Mouse (Mus musculus) midbrain, postnatal 0 days (tissue): ENCODE data around the gene Adra2c. TPM values are rescaled to one million over a fixed set of nuclear protein-coding genes. Genes with fewer than 3 reads are reported as not detected.
A peak's percentile ranks its signal among the peaks of the same experiment; 100 is the strongest.

Experiments used
- ATAC-seq: fragments of 200-750 bp; cut with Nextera tagmentation; 2 replicates; pipeline ENCODE4 v1.8.0; 2017; ENCODE audit warnings: moderate number of reproducible peaks, mild to moderate bottlenecking, moderate TSS enrichment, moderate library complexity; ENCODE audit not compliant: low FRiP score
- DNase-seq: peaks from one replicate; pipeline ENCODE4 v3.0.0-alpha.2; 2015; ENCODE audit warnings: low spot score
- H3K27ac ChIP-seq: fragments of 300-500 bp; sonication (generic); 2 replicates; pipeline ENCODE4 v1.5.1; 2014; ENCODE audit warnings: low read depth, mild to moderate bottlenecking, low read length, mixed read lengths
- H3K27me3 ChIP-seq: fragments of 300-500 bp; sonication (generic); 2 replicates; pipeline ENCODE4 v1.6.1; 2014; ENCODE audit warnings: low read length, control low read depth, mixed read lengths; ENCODE audit not compliant: insufficient read depth
- H3K36me3 ChIP-seq: fragments of 300-500 bp; sonication (generic); 2 replicates; pipeline ENCODE4 v1.6.1; 2014; ENCODE audit warnings: low read length, control low read depth, mixed read lengths; ENCODE audit not compliant: insufficient read depth
- H3K4me1 ChIP-seq: fragments of 300-500 bp; sonication (generic); 2 replicates; pipeline ENCODE4 v1.6.1; 2014; ENCODE audit warnings: mild to moderate bottlenecking, control low read depth, antibody characterized with exemption, low read length, mixed read lengths; ENCODE audit not compliant: insufficient read depth
- H3K4me2 ChIP-seq: fragments of 300-500 bp; sonication (generic); 2 replicates; pipeline ENCODE4 v1.6.1; 2014; ENCODE audit warnings: low read depth, mild to moderate bottlenecking, low read length, mixed read lengths; ENCODE audit not compliant: poor library complexity, severe bottlenecking
- H3K4me3 ChIP-seq: fragments of 300-500 bp; sonication (generic); 2 replicates; pipeline ENCODE4 v1.5.1; 2014; ENCODE audit warnings: low read depth, mild to moderate bottlenecking, low read length, moderate library complexity
- H3K9ac ChIP-seq: fragments of 300-500 bp; sonication (generic); replicated peaks from 2 replicates; pipeline ENCODE4 v1.6.1; 2014; ENCODE audit warnings: mild to moderate bottlenecking, low read length, moderate library complexity, mixed read lengths; ENCODE audit not compliant: poor library complexity, severe bottlenecking
- H3K9me3 ChIP-seq: fragments of 300-500 bp; sonication (generic); 2 replicates; pipeline ENCODE4 v1.6.1; 2016; ENCODE audit warnings: low read length, control low read depth
- CTCF ChIP-seq: IDR thresholded peaks from 2 replicates; pipeline ENCODE4 v1.5.1; 2016; ENCODE audit warnings: antibody characterized with exemption, mild to moderate bottlenecking
- WGBS: fragments of 180-500 bp; shearing (Covaris S2); extraction: QIAGEN DNeasy Blood & Tissue Kit; methylation state at CpG from one replicate; pipeline ENCODE4 v1.1.7; 2014; 5-methylcytosine and 5-hydroxymethylcytosine counted together
- polyA plus RNA-seq: library from polyadenylated mRNA; unstranded; fragments of >200 nt; fragmentation: Nextera tagmentation; extraction: Ambion mirVana; gene quantifications from 2 replicates; pipeline ENCODE4 v1.2.1, GENCODE M21; 2015
- total RNA-seq: library from RNA; depleted of rRNA; stranded (reverse); fragments of >200 nt; gene quantifications from 2 replicates; pipeline ENCODE4 v1.2.3, GENCODE M21; 2014

Gene Adra2c
- total and polyA plus RNA-seq, 2 experiments from 2014 or later = 0.96 to 10.5 TPM

GRCm38 (mm10) chr5:35311738-35312250, 33.7 kb downstream of the Adra2c start:
- H3K4me3 ChIP-seq = no peak overlapping the region
- H3K4me1 ChIP-seq = peaks cover 3% of the 10 kb centered on the region; the same call in 1 of the 2 replicates
- no peaks in the 10 kb centered on the region for H3K36me3 ChIP-seq
- ATAC-seq (no peak), DNase-seq (no peak)
- H3K9ac ChIP-seq = no peak overlapping the region
- no peaks in the 10 kb centered on the region for H3K9me3 ChIP-seq
- WGBS = 85% methylated on average over 5 of the region's 5 CpGs
- no peak overlapping the region for H3K4me2 ChIP-seq
- no peak overlapping the region for H3K27ac ChIP-seq
- no peak for TF ChIP-seq CTCF
- H3K27me3 ChIP-seq = no peaks in the 10 kb centered on the region

GRCm38 (mm10) chr5:35313231-35313821, 35.2 kb downstream of the Adra2c start:
- Histone ChIP-seq H3K4me1 (peaks cover 3% of the 10 kb centered on the region; the same call in 1 of the 2 replicates), H3K27me3 (no peaks in the 10 kb centered on the region), H3K9me3 (no peaks in the 10 kb centered on the region), H3K4me3 (peak overlapping the region; percentile 22), H3K36me3 (no peaks in the 10 kb centered on the region), H3K27ac (no peak overlapping the region), H3K9ac (peak overlapping the region; percentile 50; the same call in 1 of the 2 replicates), H3K4me2 (peak overlapping the region; percentile 53)
- ATAC-seq (peak; percentile 83), DNase-seq (peak; percentile 64)
- TF ChIP-seq CTCF = no peak
- 0% methylated on average over 21 of the region's 21 CpGs for WGBS

GRCm38 (mm10) chr5:35313826-35314586, 35.9 kb downstream of the Adra2c start:
- 17% methylated on average over 18 of the region's 18 CpGs for WGBS
- peak; percentile 50 for DNase-seq
- ATAC-seq = peak; percentile 39; the same call in 1 of the 2 replicates
- H3K27me3 ChIP-seq = no peaks in the 10 kb centered on the region
- no peak for TF ChIP-seq CTCF
- H3K4me3 ChIP-seq = peak overlapping the region; percentile 22
- H3K27ac ChIP-seq = no peak overlapping the region
- H3K4me2 ChIP-seq = peak overlapping the region; percentile 53
- peak overlapping the region; percentile 50; the same call in 1 of the 2 replicates for H3K9ac ChIP-seq
- peaks cover 3% of the 10 kb centered on the region; the same call in 1 of the 2 replicates for H3K4me1 ChIP-seq
- no peaks in the 10 kb centered on the region for H3K36me3 ChIP-seq
- no peaks in the 10 kb centered on the region for H3K9me3 ChIP-seq

- H3K27me3 ChIP-seq = no peaks in the 10 kb centered on the region
- H3K9me3 ChIP-seq = no peaks in the 10 kb centered on the region
- 63% methylated on average over 3 of the region's 3 CpGs for WGBS
- no peak overlapping the region for H3K27ac ChIP-seq
- no peak overlapping the region for H3K4me2 ChIP-seq
- peaks cover 3% of the 10 kb centered on the region; the same call in 1 of the 2 replicates for H3K4me1 ChIP-seq
- TF ChIP-seq CTCF = no peak
- H3K36me3 ChIP-seq = no peaks in the 10 kb centered on the region
- no peak overlapping the region for H3K9ac ChIP-seq
- DNase-seq = no peak
- no peak overlapping the region for H3K4me3 ChIP-seq
- ATAC-seq = no peak
Measured at GRCm38 (mm10) chr5:35314629-35315028, 36.5 kb downstream of the Adra2c start.

- no peak for TF ChIP-seq CTCF
- ATAC-seq = no peak
- no peak overlapping the region for H3K4me3 ChIP-seq
- H3K9ac ChIP-seq = no peak overlapping the region
- no peaks in the 10 kb centered on the region for H3K9me3 ChIP-seq
- H3K4me2 ChIP-seq = no peak overlapping the region
- 88% methylated on average over 3 of the region's 3 CpGs for WGBS
- H3K36me3 ChIP-seq = no peaks in the 10 kb centered on the region
- H3K4me1 ChIP-seq = peaks cover 3% of the 10 kb centered on the region; the same call in 1 of the 2 replicates
- DNase-seq = no peak
- H3K27me3 ChIP-seq = no peaks in the 10 kb centered on the region
- H3K27ac ChIP-seq = no peak overlapping the region
Measured at GRCm38 (mm10) chr5:35315204-35315603, 37.1 kb downstream of the Adra2c start.

GRCm38 (mm10) chr5:35320650-35321049, 42.5 kb downstream of the Adra2c start:
- TF ChIP-seq CTCF = peak; percentile 19; the same call in 1 of the 2 replicates
- no peaks in the 10 kb centered on the region for H3K27me3 ChIP-seq
- H3K4me1 ChIP-seq = no peaks in the 10 kb centered on the region
- no peak overlapping the region for H3K4me2 ChIP-seq
- 88% methylated on average over 2 of the region's 2 CpGs for WGBS
- H3K9me3 ChIP-seq = no peaks in the 10 kb centered on the region
- no peaks in the 10 kb centered on the region for H3K36me3 ChIP-seq
- no peak overlapping the region for H3K4me3 ChIP-seq
- H3K9ac ChIP-seq = no peak overlapping the region
- 0 out of 2 replicates have a peak, but pooled peaks have one; percentile 34 for ATAC-seq
- peak; percentile 74 for DNase-seq
- no peak overlapping the region for H3K27ac ChIP-seq
